Mouse (Mus musculus): ENCODE measurements around the gene Higd1c. TPM values are rescaled to one million over a fixed set of nuclear protein-coding genes. Genes with fewer than 3 reads are reported as not detected.

Gene Higd1c
- total RNA-seq, 2 experiments from 2014 or later, result not detected

DNA sequence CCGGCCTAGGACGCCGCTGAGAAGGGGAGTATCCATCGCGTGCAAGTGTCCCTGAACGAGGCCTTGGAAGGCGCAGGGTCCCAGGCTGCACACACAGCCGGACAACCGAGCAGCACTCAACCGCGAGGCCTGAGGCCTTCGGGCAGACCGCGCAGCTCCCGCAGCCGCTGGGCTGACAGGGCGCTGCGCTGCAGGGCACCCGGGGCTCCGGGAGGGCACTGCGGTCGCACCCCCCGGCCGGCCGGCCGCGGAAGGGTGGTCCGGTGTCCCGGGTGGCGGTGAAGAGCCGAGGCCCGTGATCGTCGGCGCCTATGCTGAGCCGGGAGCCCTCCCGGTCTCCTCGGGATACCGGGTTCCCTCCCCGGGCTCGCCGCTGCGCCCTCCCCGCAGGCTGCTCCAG is 58.1 kb downstream of the Higd1c start:
- peak overlapping the region; percentile 83 for H3K27ac ChIP-seq
- H3K4me3 ChIP-seq, result peak overlapping the region; percentile 88
- peak in 1 of 2 experiments; percentile 4 for DNase-seq (ENCODE audit: low spot score in 2 of 2)
- TF ChIP-seq CTCF (conservative IDR thresholded peaks at IDR 0.05), result no peak

DNA sequence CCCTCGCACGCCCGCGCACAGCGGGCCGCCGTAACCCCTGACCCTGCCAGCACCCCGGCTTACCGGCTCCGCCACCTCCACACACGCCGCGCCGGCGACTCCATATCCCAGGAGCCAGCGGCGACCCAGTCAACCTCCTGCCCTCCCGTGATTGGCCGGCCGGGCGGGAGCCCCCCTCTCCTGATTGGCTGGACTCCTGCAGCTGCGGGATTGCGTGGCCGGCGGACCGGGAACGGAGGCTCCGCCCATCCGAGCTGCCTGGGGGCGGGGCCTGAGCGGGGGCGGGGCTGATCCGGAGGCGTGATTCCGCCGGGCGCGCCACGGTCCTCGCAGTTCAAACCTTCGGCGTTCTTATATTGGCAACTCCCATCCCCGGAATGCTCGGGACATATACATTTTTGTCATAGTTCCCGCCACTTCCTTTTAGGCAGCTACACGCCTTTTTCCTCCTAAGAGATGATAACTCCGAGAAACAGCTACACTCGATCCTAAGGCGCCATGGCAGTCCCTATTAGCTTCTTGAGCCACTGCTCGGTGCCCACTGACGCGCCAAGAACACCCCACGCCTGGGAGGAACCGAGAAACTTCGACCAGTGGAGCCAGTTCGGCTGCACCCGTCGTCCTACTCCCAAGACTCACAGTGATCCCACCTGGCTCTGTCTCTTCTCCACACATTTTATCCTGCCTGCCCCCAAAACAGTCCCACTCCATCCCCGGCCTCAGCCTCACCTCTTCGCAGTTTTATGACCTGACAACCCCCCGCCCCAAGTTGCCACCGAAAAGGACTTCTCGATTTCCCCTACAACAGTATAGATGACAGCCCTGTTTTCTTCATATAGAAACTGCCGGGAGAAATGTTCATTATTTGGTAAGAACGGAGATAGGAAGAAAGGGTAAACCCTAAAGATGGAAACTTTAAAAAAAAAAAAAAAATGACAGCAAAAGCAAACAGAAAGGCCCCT is 58.8 kb downstream of the Higd1c start:
- TF ChIP-seq CTCF (conservative IDR thresholded peaks at IDR 0.05), result no peak
- DNase-seq (ENCODE audit: low spot score in 2 of 2), result peak; percentile 96 to 97
- Histone ChIP-seq H3K27ac (peak overlapping the region; percentile 83), H3K4me3 (peak overlapping the region; percentile 88)

DNA sequence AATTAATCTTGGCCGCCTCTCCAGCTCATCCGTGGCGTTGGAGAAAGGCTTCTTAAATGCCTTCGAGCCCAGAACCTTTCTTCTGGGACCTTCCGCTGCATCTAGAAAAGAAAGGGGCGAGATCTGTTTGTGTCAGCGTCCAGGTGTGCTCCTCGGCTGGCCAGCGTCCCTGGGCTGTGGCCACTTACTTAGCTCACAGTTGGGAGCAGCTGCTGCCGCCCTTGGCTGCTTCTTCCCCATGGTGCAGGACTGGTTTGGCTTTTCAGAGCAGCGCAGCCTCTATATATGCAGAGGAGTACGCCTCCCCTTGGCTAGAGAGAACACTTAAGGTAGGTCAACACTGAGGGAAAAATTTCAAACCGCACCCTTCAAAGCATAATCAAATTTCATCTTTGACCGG is 59.6 kb downstream of the Higd1c start:
- DNase-seq (ENCODE audit: low spot score in 2 of 2), result no peak
- Histone ChIP-seq H3K4me3 (no peak overlapping the region), H3K27ac (no peak overlapping the region)
- TF ChIP-seq CTCF (conservative IDR thresholded peaks at IDR 0.05), result no peak

- Histone ChIP-seq H3K27ac (no peak within 1 kb of the TSS), H3K4me3 (no peak within 1 kb of the TSS)
- TF ChIP-seq CTCF (conservative IDR thresholded peaks at IDR 0.05), result no peak
- DNase-seq (ENCODE audit: low spot score in 2 of 2), result no peak
Observed at GRCm38 (mm10) chr15:100424396-100425122, 60.2 kb downstream of the Higd1c start, which contains the start of gene Slc11a2. Slc11a2 (minus strand) TSS chr15:100425072.

DNA sequence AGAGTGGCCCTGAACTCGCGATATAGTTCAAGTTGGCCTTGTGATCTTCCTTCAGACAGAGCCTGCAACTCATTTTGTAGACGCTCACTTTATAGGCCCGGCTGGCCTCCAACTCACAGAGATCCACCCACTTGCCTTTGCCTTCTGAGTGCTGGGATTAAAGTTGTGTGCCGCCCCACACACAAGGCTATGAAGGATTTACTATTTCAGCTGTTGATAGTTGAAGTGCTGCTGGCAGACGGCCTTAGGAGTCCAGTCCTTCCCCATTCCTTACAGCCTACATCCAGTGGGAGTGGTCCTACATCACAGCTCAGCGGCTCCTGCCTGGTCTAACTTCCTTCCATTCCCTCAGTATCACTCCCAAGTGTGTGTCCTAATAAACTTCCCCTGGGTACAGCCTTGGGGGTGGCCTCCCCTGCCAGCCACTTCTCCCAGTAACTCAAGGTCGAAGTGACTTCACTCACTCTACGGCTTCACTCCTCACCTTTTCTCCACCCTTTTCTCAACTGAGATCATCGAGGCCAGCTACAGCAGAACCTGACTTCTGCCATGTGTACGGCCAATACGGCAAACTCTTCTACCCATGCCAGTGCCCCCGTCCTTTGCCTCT is 64.1 kb downstream of the Higd1c start:
- H3K4me3 ChIP-seq, result no peak overlapping the region
- no peak for DNase-seq (ENCODE audit: low spot score in 2 of 2)
- TF ChIP-seq CTCF (conservative IDR thresholded peaks at IDR 0.05), result no peak
- H3K27ac ChIP-seq, result no peak overlapping the region

GRCm38 (mm10) chr15:100429959-100430565 is 65.7 kb downstream of the Higd1c start:
- Histone ChIP-seq H3K27ac (peak overlapping the region; percentile 65; the same call in 1 of the 2 replicates), H3K4me3 (no peak overlapping the region)
- DNase-seq (ENCODE audit: low spot score in 2 of 2), result no peak
- no peak for TF ChIP-seq CTCF (conservative IDR thresholded peaks at IDR 0.05)

- Histone ChIP-seq H3K4me3 (no peak overlapping the region), H3K27ac (no peak overlapping the region)
- DNase-seq (ENCODE audit: low spot score in 2 of 2), result no peak
Observed at GRCm38 (mm10) chr15:100433234-100433633, 68.9 kb downstream of the Higd1c start.

More at GRCm38 (mm10) chr15:100433234-100433633, 68.9 kb downstream of the Higd1c start:
- TF ChIP-seq CTCF (conservative IDR thresholded peaks at IDR 0.05), result no peak

Other genes with a start within 250 kb of the Higd1c start
- gene Atf1, start 136.7 kb upstream of the Higd1c start, total RNA-seq (2021), result 10 to 100 TPM; 22.5 to 24.2 TPM
- gene Tmprss12, start 83.7 kb upstream of the Higd1c start, total RNA-seq (2021), result not detected
- 10 to 100 TPM; 31.5 to 36.8 TPM for gene Mettl7a1, start 60.4 kb upstream of the Higd1c start, total RNA-seq (2021)
- gene Mettl7a3, start 29.6 kb upstream of the Higd1c start, total RNA-seq (2021), result under 1 TPM; 0.33 to 0.37 TPM
- not detected for gene Methig1, start 11.4 kb upstream of the Higd1c start, total RNA-seq (2021)
- gene Mettl7a2, start 11.3 kb upstream of the Higd1c start, total RNA-seq (2021), result under 1 TPM in 1 of 2 experiments, not detected in 1; 0.72 TPM
- gene Gm5475, start 57.6 kb downstream of the Higd1c start, total RNA-seq (2021), result not detected
- gene Slc11a2, start 60.5 kb downstream of the Higd1c start, total RNA-seq (2021), result 10 to 100 TPM; 62.0 to 67.5 TPM
- 10 to 100 TPM; 57.1 to 62.9 TPM for gene Letmd1, start 104.5 kb downstream of the Higd1c start, total RNA-seq (2021)
- 10 to 100 TPM; 23.3 to 23.9 TPM for gene Csrnp2, start 130.9 kb downstream of the Higd1c start, total RNA-seq (2021)
- 10 to 100 TPM; 29.3 to 31.0 TPM for gene Tfcp2, start 187.5 kb downstream of the Higd1c start, total RNA-seq (2021)
- gene Pou6f1, start 235.4 kb downstream of the Higd1c start, total RNA-seq (2021), result 100 to 1,000 TPM; 106 to 107 TPM